Mouse (Mus musculus) forebrain, postnatal 0 days (tissue): ENCODE results near the gene Masp2. TPM values are rescaled to one million over a fixed set of nuclear protein-coding genes. Genes with fewer than 3 reads are reported as not detected.

Experiments used
- ATAC-seq: fragments of 200-750 bp; cut with Nextera tagmentation; 2 replicates; pipeline ENCODE4 v1.8.0; 2017; ENCODE audit warnings: mild to moderate bottlenecking, moderate library complexity
- DNase-seq: peaks from one replicate; pipeline ENCODE4 v3.0.0-alpha.2; 2015
- H3K27ac ChIP-seq: fragments of 300-500 bp; sonication (generic); 2 replicates; pipeline ENCODE4 v1.5.1; 2014; ENCODE audit warnings: low read depth, mild to moderate bottlenecking, antibody characterized with exemption, low read length, moderate library complexity, mixed read lengths
- H3K27me3 ChIP-seq: fragments of 300-500 bp; sonication (generic); 2 replicates; pipeline ENCODE4 v1.6.1; 2014; ENCODE audit warnings: mild to moderate bottlenecking, low read length, mixed read lengths; ENCODE audit not compliant: insufficient read depth
- H3K36me3 ChIP-seq: fragments of 300-500 bp; sonication (generic); 2 replicates; pipeline ENCODE4 v1.6.1; 2014; ENCODE audit warnings: mild to moderate bottlenecking, moderate library complexity; ENCODE audit not compliant: insufficient read depth
- H3K4me1 ChIP-seq: fragments of 300-500 bp; sonication (generic); 2 replicates; pipeline ENCODE4 v1.6.1; 2014; ENCODE audit warnings: antibody characterized with exemption; ENCODE audit not compliant: insufficient read depth
- H3K4me2 ChIP-seq: fragments of 300-500 bp; sonication (generic); 2 replicates; pipeline ENCODE4 v1.6.1; 2014; ENCODE audit warnings: low read depth, mild to moderate bottlenecking, moderate library complexity
- H3K4me3 ChIP-seq: fragments of 300-500 bp; sonication (generic); 2 replicates; pipeline ENCODE4 v1.5.1; 2014; ENCODE audit warnings: low read depth, low read length, mixed read lengths
- H3K9ac ChIP-seq: fragments of 300-500 bp; sonication (generic); 2 replicates; pipeline ENCODE4 v1.6.1; 2014; ENCODE audit warnings: mild to moderate bottlenecking
- H3K9me3 ChIP-seq: fragments of 300-500 bp; sonication (generic); 2 replicates; pipeline ENCODE4 v1.6.1; 2016; ENCODE audit warnings: low read length
- CTCF ChIP-seq: sonication (generic); IDR thresholded peaks from 2 replicates; pipeline ENCODE4 v1.5.1; 2016; ENCODE audit warnings: antibody characterized with exemption, control low read depth, low read depth
- WGBS: fragments of 180-500 bp; shearing (Covaris S2); extraction: QIAGEN DNeasy Blood & Tissue Kit; methylation state at CpG from one replicate; pipeline ENCODE4 v1.1.7; 2014; 5-methylcytosine and 5-hydroxymethylcytosine counted together
- polyA plus RNA-seq: library from polyadenylated mRNA; unstranded; fragments of >200 nt; fragmentation: Nextera tagmentation; extraction: Ambion mirVana; gene quantifications from 2 replicates; pipeline ENCODE4 v1.2.1, GENCODE M21; 2015
- total RNA-seq: library from RNA; depleted of rRNA; stranded (reverse); fragments of >200 nt; gene quantifications from 2 replicates; pipeline ENCODE4 v1.2.3, GENCODE M21; 2014

Gene Masp2
- total and polyA plus RNA-seq, 2 experiments from 2014 or later = 0.24 TPM; not detected in 1

DNA sequence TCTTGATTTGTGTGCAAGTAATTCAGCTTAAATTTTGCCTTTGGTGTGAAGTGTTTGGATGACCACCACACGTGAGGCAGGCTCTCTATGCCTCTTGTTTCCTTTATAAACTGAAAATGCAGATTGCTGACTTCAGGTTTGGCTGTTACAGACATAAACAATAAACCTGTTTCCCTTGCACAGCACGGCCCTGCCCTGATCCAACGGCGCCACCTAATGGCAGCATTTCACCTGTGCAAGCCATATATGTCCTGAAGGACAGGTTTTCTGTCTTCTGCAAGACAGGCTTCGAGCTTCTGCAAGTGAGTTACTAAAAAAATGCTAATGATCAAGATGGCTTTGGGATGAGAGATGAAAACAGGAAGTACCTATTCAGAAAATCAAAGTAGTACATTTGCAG is 5.4 kb downstream of the Masp2 start:
- no peaks in the 10 kb centered on the region for H3K9me3 ChIP-seq
- DNase-seq = peak; percentile 73
- H3K4me1 ChIP-seq = no peaks in the 10 kb centered on the region
- no peak overlapping the region for H3K4me2 ChIP-seq
- no peaks in the 10 kb centered on the region for H3K27me3 ChIP-seq
- no peak overlapping the region for H3K4me3 ChIP-seq
- H3K36me3 ChIP-seq = peaks cover 7% of the 10 kb centered on the region; the same call in 1 of the 2 replicates
- ATAC-seq = peak; percentile 71; the same call in 1 of the 2 replicates
- WGBS = 18% methylated on average over 5 of the region's 5 CpGs
- H3K27ac ChIP-seq = no peak overlapping the region
- peak; percentile 85 for TF ChIP-seq CTCF
- no peak overlapping the region for H3K9ac ChIP-seq

DNA sequence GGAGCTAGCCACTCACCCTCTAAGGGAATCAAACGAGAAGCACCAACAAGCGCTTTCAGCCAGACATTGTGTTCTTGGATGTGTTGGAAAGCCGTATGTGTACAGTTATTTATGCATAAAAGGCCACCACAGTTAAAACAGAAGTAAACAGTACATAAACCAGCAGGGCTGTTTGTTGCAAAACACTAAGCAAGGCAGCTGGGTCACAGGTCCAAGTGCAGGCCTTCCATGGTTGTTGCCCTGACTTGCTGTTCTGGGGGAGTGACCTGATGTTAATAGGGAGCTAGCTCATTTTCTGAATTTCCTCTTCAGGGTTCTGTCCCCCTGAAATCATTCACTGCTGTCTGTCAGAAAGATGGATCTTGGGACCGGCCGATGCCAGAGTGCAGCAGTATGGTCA is 7.5 kb downstream of the Masp2 start:
- Histone ChIP-seq H3K27me3 (no peaks in the 10 kb centered on the region), H3K9ac (no peak overlapping the region), H3K4me1 (no peaks in the 10 kb centered on the region), H3K9me3 (no peaks in the 10 kb centered on the region), H3K4me3 (no peak overlapping the region), H3K36me3 (peaks cover 8% of the 10 kb centered on the region; the same call in 1 of the 2 replicates), H3K27ac (no peak overlapping the region), H3K4me2 (no peak overlapping the region)
- ATAC-seq (no peak), DNase-seq (no peak)
- TF ChIP-seq CTCF = no peak
- WGBS = 81% methylated on average over 5 of the region's 5 CpGs

DNA sequence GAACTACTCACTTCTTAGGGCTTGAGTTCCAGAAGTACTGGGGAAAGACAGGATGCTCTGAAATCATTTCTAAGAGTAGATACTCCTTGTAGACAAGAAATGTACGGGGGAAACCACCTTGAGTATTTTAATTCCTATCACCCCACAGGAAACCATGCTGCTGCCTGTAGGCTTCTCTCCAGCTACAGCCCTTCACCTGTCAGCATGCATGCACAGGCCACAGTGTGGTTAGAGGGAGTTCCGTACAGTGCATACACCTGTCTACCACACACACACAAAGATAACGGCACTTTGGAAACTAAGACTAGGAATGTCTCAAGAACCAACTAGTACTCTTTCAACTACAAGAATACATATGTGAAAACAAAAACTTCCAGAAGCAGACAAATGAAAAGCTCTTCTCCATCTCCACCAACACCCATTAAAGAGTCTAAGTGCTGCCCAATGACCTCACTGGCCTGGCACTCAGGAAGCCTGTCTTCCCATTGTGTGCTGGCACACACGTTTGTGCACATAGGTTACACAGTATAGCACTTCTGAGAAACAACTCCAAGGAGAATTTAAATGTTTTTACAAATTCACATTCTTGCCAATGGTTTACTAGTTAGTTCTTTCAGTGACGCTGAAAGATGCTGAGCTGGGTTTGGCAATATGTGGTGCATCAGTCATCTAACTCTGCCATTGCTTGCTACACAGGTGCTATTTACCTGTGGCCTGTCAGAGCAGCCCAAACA is 8.4 kb downstream of the Masp2 start:
- Histone ChIP-seq H3K4me1 (no peaks in the 10 kb centered on the region), H3K4me2 (no peak overlapping the region), H3K27ac (no peak overlapping the region), H3K9me3 (no peaks in the 10 kb centered on the region), H3K36me3 (peaks cover 17% of the 10 kb centered on the region; the same call in 1 of the 2 replicates), H3K4me3 (no peak overlapping the region), H3K9ac (no peak overlapping the region), H3K27me3 (no peaks in the 10 kb centered on the region)
- ATAC-seq = no peak
- no peak for DNase-seq
- no peak for TF ChIP-seq CTCF
- 68% methylated on average over 5 of the region's 5 CpGs for WGBS

DNA sequence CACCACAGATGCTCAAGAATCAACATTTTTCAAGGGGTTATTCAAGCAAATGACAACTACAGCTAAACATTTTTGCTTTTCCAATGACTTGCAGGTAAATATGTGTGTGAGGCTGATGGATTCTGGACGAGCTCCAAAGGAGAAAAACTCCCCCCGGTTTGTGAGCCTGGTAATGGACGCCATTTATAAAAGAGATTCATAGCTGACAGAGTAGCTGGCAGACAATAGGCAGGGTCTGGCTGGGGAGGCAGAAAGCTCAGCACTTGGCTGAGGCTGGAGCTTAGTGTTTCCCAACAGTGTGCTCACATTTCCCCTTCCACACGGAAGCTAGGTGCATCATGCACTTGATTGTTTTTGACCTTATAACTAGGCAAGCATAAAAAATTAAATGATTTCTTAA is 10.2 kb downstream of the Masp2 start:
- Histone ChIP-seq H3K4me2 (no peak overlapping the region), H3K4me3 (no peak overlapping the region), H3K9ac (no peak overlapping the region), H3K27ac (no peak overlapping the region), H3K9me3 (no peaks in the 10 kb centered on the region), H3K27me3 (no peaks in the 10 kb centered on the region), H3K36me3 (peaks cover 28% of the 10 kb centered on the region), H3K4me1 (no peaks in the 10 kb centered on the region)
- no peak for TF ChIP-seq CTCF
- no peak for DNase-seq
- ATAC-seq = no peak
- 31% methylated on average over 4 of the region's 4 CpGs for WGBS

GRCm38 (mm10) chr4:148613738-148614137 is 11.4 kb downstream of the Masp2 start:
- Histone ChIP-seq H3K4me3 (no peak overlapping the region), H3K4me2 (no peak overlapping the region), H3K9ac (no peak overlapping the region), H3K4me1 (no peaks in the 10 kb centered on the region), H3K9me3 (no peaks in the 10 kb centered on the region), H3K27ac (no peak overlapping the region), H3K27me3 (no peaks in the 10 kb centered on the region), H3K36me3 (peaks cover 36% of the 10 kb centered on the region)
- WGBS = 38% methylated on average over 9 of the region's 9 CpGs
- ATAC-seq (no peak), DNase-seq (no peak)
- no peak for TF ChIP-seq CTCF

DNA sequence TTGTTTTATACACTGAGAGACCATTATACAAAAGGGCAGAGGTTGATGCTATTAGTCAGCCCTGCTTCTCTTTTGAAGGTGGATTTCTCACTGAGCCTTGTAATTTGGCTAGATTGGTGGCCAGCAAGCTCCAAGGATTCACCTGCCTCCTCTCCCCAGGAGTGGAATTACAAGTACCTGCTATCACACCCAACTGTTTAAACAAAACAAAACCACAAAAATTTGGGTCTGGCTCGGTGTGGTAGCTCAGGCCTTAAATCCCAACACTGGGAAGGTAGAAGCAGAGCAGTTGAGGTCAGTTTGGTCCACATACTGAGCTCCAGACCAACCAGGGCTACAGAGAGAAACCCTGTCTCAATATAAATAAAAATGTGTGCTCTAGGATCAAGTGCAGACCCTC is 17.5 kb downstream of the Masp2 start:
- Histone ChIP-seq H3K4me3 (no peak overlapping the region), H3K27me3 (no peaks in the 10 kb centered on the region), H3K4me2 (no peak overlapping the region), H3K4me1 (peaks cover 1% of the 10 kb centered on the region; the same call in 1 of the 2 replicates), H3K27ac (no peak overlapping the region), H3K9ac (no peak overlapping the region), H3K9me3 (no peaks in the 10 kb centered on the region), H3K36me3 (peaks cover 79% of the 10 kb centered on the region)
- ATAC-seq (no peak), DNase-seq (no peak)
- no peak for TF ChIP-seq CTCF
- 95% methylated on average over 1 of the region's 1 CpGs for WGBS

GRCm38 (mm10) chr4:148620718-148621117 is 18.4 kb downstream of the Masp2 start:
- no peak for ATAC-seq
- Histone ChIP-seq H3K4me3 (no peak overlapping the region), H3K36me3 (peaks cover 73% of the 10 kb centered on the region), H3K27ac (no peak overlapping the region), H3K9me3 (no peaks in the 10 kb centered on the region), H3K9ac (no peak overlapping the region), H3K27me3 (no peaks in the 10 kb centered on the region), H3K4me2 (no peak overlapping the region), H3K4me1 (peaks cover 10% of the 10 kb centered on the region; the same call in 1 of the 2 replicates)
- no peak for DNase-seq
- no peak for TF ChIP-seq CTCF
- WGBS = 81% methylated on average over 1 of the region's 1 CpGs
